Mouse (Mus musculus): ENCODE results near the gene 9430097D07Rik. TPM values are rescaled to one million over a fixed set of nuclear protein-coding genes. Genes with fewer than 3 reads are reported as not detected.

The 9430097D07Rik gene
- total and polyA plus RNA-seq, 2 experiments from 2014 or later: 0.45 to 1.0 TPM

DNA sequence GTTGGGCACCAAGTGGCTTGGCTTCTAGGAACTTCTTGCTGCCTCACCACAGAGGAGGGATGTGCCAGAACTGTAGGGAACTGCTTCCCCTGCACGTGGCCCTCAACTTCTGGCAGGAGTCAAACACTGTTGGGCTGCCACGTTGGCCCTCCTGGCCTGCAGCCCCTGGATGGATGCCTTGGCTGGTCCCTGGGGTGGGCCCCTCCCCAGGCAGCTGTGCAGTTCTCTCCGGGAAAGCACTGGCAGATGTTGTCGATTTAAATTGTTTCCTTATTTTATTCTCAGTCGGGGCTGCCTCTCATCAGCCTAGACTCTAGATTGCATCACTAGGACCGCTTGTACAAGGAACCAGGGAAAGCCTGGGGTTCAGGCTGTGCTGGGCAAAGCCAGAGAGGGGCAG is 25.7 kb downstream of the 9430097D07Rik start:
- Histone ChIP-seq H3K36me3 (ENCODE audit: insufficient read depth) (no peaks in the 10 kb centered on the region), H3K4me2 (ENCODE audit: low read depth) (no peak overlapping the region), H3K9ac (no peak overlapping the region), H3K9me3 (ENCODE audit: low read length) (no peaks in the 10 kb centered on the region), H3K4me1 (ENCODE audit: insufficient read depth) (no peaks in the 10 kb centered on the region), H3K27me3 (ENCODE audit: insufficient read depth, low read length) (no peaks in the 10 kb centered on the region), H3K27ac (ENCODE audit: low read depth, low read length) (no peak overlapping the region; the same call in 1 of the 2 replicates), H3K4me3 (ENCODE audit: low read depth, low read length) (no peak overlapping the region)
- no peak for TF ChIP-seq CTCF (IDR thresholded peaks at IDR 0.05; ENCODE audit: low read depth)
- ATAC-seq: no peak; the same call in 1 of the 2 replicates
- 63% methylated on average over 6 of the region's 6 CpGs for WGBS
- DNase-seq: no peak

DNA sequence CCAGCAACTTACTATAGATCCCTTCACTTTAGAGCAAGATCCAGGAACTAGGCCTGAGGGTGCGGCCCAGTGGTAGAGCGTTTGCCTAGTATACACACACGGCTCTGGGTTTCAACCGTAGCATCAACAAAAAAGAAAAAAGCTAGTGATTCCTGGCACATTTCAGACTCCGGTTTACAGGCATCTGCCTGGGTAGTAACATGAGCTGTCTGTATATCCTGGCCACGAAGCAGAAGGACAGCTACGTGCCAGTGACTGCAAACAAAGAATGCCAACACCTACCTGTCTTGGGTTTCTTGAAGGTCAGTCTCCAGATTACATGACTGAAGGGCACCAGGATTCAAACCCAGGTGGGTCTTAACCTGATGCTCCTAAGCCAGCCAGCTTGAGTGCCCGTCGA is 26.3 kb downstream of the 9430097D07Rik start:
- 86% methylated on average over 9 of the region's 9 CpGs for WGBS
- Histone ChIP-seq H3K4me2 (ENCODE audit: low read depth) (no peak overlapping the region), H3K9ac (no peak overlapping the region), H3K4me1 (ENCODE audit: insufficient read depth) (no peaks in the 10 kb centered on the region), H3K36me3 (ENCODE audit: insufficient read depth) (no peaks in the 10 kb centered on the region), H3K4me3 (ENCODE audit: low read depth, low read length) (no peak overlapping the region), H3K9me3 (ENCODE audit: low read length) (no peaks in the 10 kb centered on the region), H3K27ac (ENCODE audit: low read depth, low read length) (no peak overlapping the region), H3K27me3 (ENCODE audit: insufficient read depth, low read length) (no peaks in the 10 kb centered on the region)
- ATAC-seq (no peak), DNase-seq (no peak)
- TF ChIP-seq CTCF (IDR thresholded peaks at IDR 0.05; ENCODE audit: low read depth): no peak

DNA sequence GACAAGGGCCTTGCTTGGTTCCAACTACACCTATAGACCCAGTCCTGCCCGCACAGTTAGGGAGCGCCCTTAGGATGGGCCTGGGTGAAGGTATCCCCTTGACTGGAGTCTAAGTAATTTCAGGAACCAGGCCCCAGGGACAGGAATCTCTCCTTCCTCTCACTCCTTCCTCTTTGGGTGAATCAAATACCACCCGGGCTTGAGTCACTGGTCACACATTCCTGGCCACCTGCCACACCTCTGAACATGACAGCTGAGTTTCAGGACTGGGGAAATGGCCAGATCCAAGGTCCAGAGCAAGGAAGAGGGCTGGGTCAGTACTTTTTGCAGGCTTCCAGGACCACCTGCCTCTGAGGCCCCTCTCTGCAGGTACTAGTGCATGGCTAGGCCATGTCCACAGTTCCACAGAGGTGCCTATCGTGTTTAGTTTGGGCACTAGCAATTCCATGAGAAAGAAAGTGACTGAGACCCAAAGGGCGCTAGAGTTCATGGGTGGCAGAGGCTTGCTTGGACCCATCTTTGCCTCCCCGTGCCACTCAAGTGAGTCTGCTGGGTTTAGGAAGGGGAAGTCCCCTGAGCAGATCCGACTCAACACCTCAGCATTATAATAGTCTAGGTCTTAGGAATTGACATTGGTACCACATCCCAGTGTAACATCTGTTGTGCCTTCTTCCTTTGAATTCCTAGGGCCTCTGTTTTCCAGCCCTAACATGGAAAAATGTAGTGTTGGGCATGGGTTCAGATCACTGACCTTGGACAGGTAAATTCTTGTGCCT is 27.3 kb downstream of the 9430097D07Rik start:
- Histone ChIP-seq H3K36me3 (ENCODE audit: insufficient read depth) (no peaks in the 10 kb centered on the region), H3K9ac (no peak overlapping the region), H3K9me3 (ENCODE audit: low read length) (no peaks in the 10 kb centered on the region), H3K27me3 (ENCODE audit: insufficient read depth, low read length) (no peaks in the 10 kb centered on the region), H3K4me1 (ENCODE audit: insufficient read depth) (no peaks in the 10 kb centered on the region), H3K4me2 (ENCODE audit: low read depth) (no peak overlapping the region), H3K4me3 (ENCODE audit: low read depth, low read length) (no peak overlapping the region), H3K27ac (ENCODE audit: low read depth, low read length) (no peak overlapping the region)
- no peak for ATAC-seq
- TF ChIP-seq CTCF (IDR thresholded peaks at IDR 0.05; ENCODE audit: low read depth): no peak
- no peak for DNase-seq
- 96% methylated on average over 7 of the region's 7 CpGs for WGBS

DNA sequence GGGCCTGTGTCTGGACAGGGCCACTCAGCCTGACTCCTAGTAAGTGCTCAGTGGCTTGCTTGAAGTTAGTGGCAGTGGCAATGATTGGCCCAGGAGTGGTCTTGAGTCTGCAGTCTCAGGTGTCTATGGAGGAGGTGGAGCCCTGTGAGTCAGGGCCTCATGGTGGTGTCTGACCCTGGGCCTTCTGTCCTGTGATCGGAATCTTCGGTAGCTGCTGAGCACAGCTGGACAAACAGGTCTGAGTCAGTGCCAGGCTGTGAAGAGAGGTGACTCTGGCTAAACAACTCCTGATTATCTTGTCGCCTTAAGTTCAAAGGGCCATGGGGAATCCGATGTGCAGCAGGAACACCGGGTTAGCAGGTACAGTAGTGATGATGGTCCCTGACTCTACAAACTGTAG is 28.1 kb downstream of the 9430097D07Rik start:
- Histone ChIP-seq H3K4me1 (ENCODE audit: insufficient read depth) (no peaks in the 10 kb centered on the region), H3K36me3 (ENCODE audit: insufficient read depth) (no peaks in the 10 kb centered on the region), H3K4me3 (ENCODE audit: low read depth, low read length) (no peak overlapping the region), H3K4me2 (ENCODE audit: low read depth) (no peak overlapping the region), H3K27me3 (ENCODE audit: insufficient read depth, low read length) (no peaks in the 10 kb centered on the region), H3K9me3 (ENCODE audit: low read length) (no peaks in the 10 kb centered on the region), H3K27ac (ENCODE audit: low read depth, low read length) (no peak overlapping the region), H3K9ac (no peak overlapping the region)
- ATAC-seq (no peak), DNase-seq (no peak)
- no peak for TF ChIP-seq CTCF (IDR thresholded peaks at IDR 0.05; ENCODE audit: low read depth)
- 90% methylated on average over 5 of the region's 5 CpGs for WGBS

DNA sequence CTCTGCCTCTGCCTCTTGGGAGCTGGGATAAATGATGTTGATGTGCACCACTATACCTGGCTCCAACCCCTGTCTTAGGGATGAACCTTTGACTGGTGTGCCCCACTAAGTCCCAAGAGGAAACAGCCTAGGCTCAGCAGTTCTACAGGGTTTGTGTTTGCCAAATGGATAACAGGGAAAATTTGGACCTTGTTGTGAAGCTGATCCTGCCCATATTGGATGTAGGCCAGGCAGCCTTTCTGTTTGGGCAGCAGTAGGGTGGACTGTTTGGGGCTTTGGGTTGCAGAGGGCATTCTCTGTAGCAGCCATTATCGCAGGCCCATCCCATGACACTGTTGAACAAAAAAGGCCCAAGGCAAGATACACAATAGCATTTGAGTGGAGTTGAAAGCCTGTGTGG is 28.5 kb downstream of the 9430097D07Rik start:
- H3K36me3 ChIP-seq (ENCODE audit: insufficient read depth): no peaks in the 10 kb centered on the region
- no peak for TF ChIP-seq CTCF (IDR thresholded peaks at IDR 0.05; ENCODE audit: low read depth)
- no peaks in the 10 kb centered on the region for H3K4me1 ChIP-seq (ENCODE audit: insufficient read depth)
- no peak overlapping the region for H3K4me2 ChIP-seq (ENCODE audit: low read depth)
- H3K27me3 ChIP-seq (ENCODE audit: insufficient read depth, low read length): no peaks in the 10 kb centered on the region
- H3K9ac ChIP-seq: no peak overlapping the region
- DNase-seq: no peak
- H3K9me3 ChIP-seq (ENCODE audit: low read length): no peaks in the 10 kb centered on the region
- WGBS: 62% methylated on average over 1 of the region's 1 CpGs
- H3K27ac ChIP-seq (ENCODE audit: low read depth, low read length): no peak overlapping the region
- ATAC-seq: no peak
- H3K4me3 ChIP-seq (ENCODE audit: low read depth, low read length): no peak overlapping the region

DNA sequence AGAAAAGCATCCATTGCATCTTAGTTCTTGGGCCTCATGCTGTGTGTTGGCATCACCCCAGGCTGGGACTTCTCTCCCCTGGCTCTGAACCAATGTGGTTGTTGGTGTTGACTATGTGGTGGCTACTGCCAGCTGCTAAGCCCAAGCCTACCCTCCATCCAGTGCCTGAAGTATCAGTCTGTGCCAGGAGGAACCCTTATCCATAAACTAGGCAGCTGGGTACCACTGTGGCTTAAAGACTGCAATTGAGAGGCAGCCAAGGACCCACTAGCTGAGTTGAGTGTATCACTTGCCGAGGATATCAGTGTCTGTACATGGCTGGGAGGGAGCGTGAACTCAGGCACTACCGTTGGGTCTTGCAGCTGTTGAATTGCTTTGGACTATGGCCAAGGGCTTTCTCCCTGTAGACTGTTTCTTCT is 32.4 kb downstream of the 9430097D07Rik start:
- TF ChIP-seq CTCF (IDR thresholded peaks at IDR 0.05; ENCODE audit: low read depth): no peak
- H3K36me3 ChIP-seq (ENCODE audit: insufficient read depth): no peaks in the 10 kb centered on the region
- no peaks in the 10 kb centered on the region for H3K27me3 ChIP-seq (ENCODE audit: insufficient read depth, low read length)
- no peaks in the 10 kb centered on the region for H3K9me3 ChIP-seq (ENCODE audit: low read length)
- no peak overlapping the region for H3K4me3 ChIP-seq (ENCODE audit: low read depth, low read length)
- no peak overlapping the region for H3K9ac ChIP-seq
- no peak for ATAC-seq
- peaks cover 7% of the 10 kb centered on the region for H3K4me1 ChIP-seq (ENCODE audit: insufficient read depth)
- no peak overlapping the region for H3K27ac ChIP-seq (ENCODE audit: low read depth, low read length)
- 64% methylated on average over 3 of the region's 3 CpGs for WGBS
- DNase-seq: peak; percentile 29
- H3K4me2 ChIP-seq (ENCODE audit: low read depth): no peak overlapping the region

DNA sequence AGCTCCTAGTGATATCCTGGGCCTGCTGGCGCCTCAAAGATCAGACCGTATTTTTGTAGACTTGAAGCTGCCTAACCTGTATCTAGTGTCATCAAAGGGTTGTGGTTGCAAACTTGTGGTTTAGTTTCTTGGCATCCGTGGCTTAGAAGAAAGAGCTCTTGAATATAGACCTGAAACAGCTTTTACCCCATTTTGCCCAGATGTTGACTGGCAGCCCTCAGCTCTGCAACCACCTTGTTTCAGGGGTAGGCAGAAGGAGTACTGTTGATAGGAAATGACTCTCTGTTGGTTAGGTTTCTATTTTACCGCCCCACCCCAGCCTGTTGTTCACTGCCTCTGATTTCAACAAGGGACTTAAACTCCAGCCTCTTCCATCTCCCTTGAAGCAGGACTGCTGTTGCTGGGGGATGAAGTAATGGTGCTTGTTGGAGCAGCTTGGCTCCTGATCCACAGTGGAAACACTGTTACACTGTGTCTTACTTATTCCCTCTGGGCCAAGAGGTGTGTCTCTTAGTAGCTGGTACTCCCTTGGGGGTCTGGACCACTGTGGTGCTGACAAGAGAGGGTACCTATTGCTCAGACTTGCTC is 33.4 kb downstream of the 9430097D07Rik start:
- DNase-seq (no peak), ATAC-seq (no peak)
- WGBS: 96% methylated on average over 4 of the region's 4 CpGs
- H3K9ac ChIP-seq: no peak overlapping the region
- no peak overlapping the region for H3K4me3 ChIP-seq (ENCODE audit: low read depth, low read length)
- no peak overlapping the region for H3K27ac ChIP-seq (ENCODE audit: low read depth, low read length)
- H3K4me1 ChIP-seq (ENCODE audit: insufficient read depth): peaks cover 14% of the 10 kb centered on the region
- no peaks in the 10 kb centered on the region for H3K36me3 ChIP-seq (ENCODE audit: insufficient read depth)
- H3K9me3 ChIP-seq (ENCODE audit: low read length): no peaks in the 10 kb centered on the region
- no peak overlapping the region for H3K4me2 ChIP-seq (ENCODE audit: low read depth)
- no peaks in the 10 kb centered on the region for H3K27me3 ChIP-seq (ENCODE audit: insufficient read depth, low read length)
- TF ChIP-seq CTCF (IDR thresholded peaks at IDR 0.05; ENCODE audit: low read depth): no peak
